Mouse (Mus musculus) cortical plate, adult 2 months (tissue): ENCODE results near the gene Irf8. TPM values are rescaled to one million over a fixed set of nuclear protein-coding genes. Genes with fewer than 3 reads are reported as not detected.

Experiments used
- H3K27ac ChIP-seq: fragments of 200-500 bp; 2 replicates; pipeline ENCODE4 v1.5.1; 2012; ENCODE audit warnings: low read length, control low read depth, inconsistent platforms; ENCODE audit not compliant: insufficient read depth
- H3K4me1 ChIP-seq: fragments of 200-500 bp; 2 replicates; pipeline ENCODE4 v1.6.1; 2011; ENCODE audit warnings: low read length; ENCODE audit not compliant: control insufficient read depth, insufficient read depth
- H3K4me3 ChIP-seq: fragments of 200-500 bp; 2 replicates; pipeline ENCODE4 v1.5.1; 2011; ENCODE audit warnings: mild to moderate bottlenecking, low read length, control low read depth; ENCODE audit not compliant: insufficient read depth
- CTCF ChIP-seq: fragments of 200-500 bp; IDR thresholded peaks from 2 replicates; pipeline ENCODE4 v1.5.1; 2011; ENCODE audit warnings: mild to moderate bottlenecking, control low read depth, low read length; ENCODE audit not compliant: insufficient read depth; ENCODE audit errors: extremely low read depth
- POLR2A ChIP-seq: fragments of 200-500 bp; IDR thresholded peaks from 2 replicates; pipeline ENCODE4 v1.6.1; 2011; ENCODE audit warnings: mild to moderate bottlenecking, low read length, control low read depth; ENCODE audit not compliant: insufficient read depth; ENCODE audit errors: extremely low read depth
- polyA plus RNA-seq: library from polyadenylated mRNA; depleted of rRNA; stranded (reverse); fragments of >200 nt; gene quantifications from 2 replicates; pipeline ENCODE4 v1.2.3, GENCODE M21; 2012

The Irf8 gene
- polyA plus RNA-seq, 1 experiment, result 4.8 TPM

DNA sequence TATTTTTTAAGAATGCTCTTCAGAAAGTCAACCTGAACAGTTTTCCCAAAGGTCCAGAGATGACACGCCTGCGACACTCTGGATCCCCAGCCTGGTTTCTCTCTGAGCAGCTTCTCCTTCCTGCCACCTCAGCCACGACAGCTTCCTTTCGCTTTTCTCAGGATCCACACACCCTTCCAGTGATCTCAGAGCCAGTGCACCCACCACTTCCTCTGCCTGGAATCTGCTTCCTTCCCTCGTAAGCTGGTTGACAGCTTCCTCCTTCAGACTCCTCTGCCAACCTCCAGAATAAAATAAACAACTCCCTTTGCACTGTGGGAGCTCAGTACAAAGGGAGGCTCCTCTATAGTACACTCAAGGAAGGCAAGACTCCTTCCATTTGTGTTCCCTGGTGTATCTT is 27.1 kb downstream of the Irf8 start:
- H3K4me1 ChIP-seq, result no peaks in the 10 kb centered on the region
- no peak overlapping the region for H3K4me3 ChIP-seq
- TF ChIP-seq POLR2A, result no peak
- no peak for TF ChIP-seq CTCF
- no peak overlapping the region for H3K27ac ChIP-seq

DNA sequence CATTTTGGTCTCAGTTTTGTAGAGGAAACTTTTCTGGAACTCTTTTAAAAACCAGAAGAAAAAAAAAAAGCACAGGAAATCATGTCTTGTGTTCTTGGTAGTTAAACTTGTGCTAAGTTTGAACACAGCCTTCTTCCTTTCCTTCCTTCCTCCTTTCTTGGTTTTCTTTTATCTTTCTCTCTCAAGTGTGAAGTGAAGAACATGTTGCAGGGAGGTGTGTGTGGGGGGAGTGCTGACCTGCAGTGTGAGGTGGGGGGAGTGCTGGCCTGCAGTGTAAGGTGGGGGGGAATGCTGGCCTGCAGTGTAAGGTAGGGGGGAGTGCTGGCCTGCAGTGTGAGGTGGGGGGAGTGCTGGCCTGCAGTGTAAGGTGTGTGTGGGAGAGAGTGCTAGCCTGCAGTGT is 28.5 kb downstream of the Irf8 start:
- TF ChIP-seq POLR2A, result no peak
- no peak for TF ChIP-seq CTCF
- H3K27ac ChIP-seq, result no peak overlapping the region
- no peak overlapping the region for H3K4me3 ChIP-seq
- no peaks in the 10 kb centered on the region for H3K4me1 ChIP-seq

- no peak overlapping the region for H3K27ac ChIP-seq
- no peak overlapping the region for H3K4me3 ChIP-seq
- H3K4me1 ChIP-seq, result no peaks in the 10 kb centered on the region
- TF ChIP-seq POLR2A, result no peak
- TF ChIP-seq CTCF, result no peak
Measured at GRCm38 (mm10) chr8:120766622-120767021, 30.5 kb downstream of the Irf8 start.

GRCm38 (mm10) chr8:120768454-120769218 is 32.5 kb downstream of the Irf8 start:
- no peak overlapping the region for H3K4me3 ChIP-seq
- no peak overlapping the region for H3K27ac ChIP-seq
- H3K4me1 ChIP-seq, result no peaks in the 10 kb centered on the region
- TF ChIP-seq POLR2A (no peak), CTCF (no peak)

GRCm38 (mm10) chr8:120777184-120777583 is 41.0 kb downstream of the Irf8 start:
- Histone ChIP-seq H3K4me3 (no peak overlapping the region), H3K27ac (no peak overlapping the region), H3K4me1 (no peaks in the 10 kb centered on the region)
- TF ChIP-seq CTCF, result no peak
- no peak for TF ChIP-seq POLR2A

GRCm38 (mm10) chr8:120777732-120778131 is 41.6 kb downstream of the Irf8 start:
- Histone ChIP-seq H3K27ac (no peak overlapping the region), H3K4me1 (no peaks in the 10 kb centered on the region), H3K4me3 (no peak overlapping the region)
- no peak for TF ChIP-seq CTCF
- no peak for TF ChIP-seq POLR2A

GRCm38 (mm10) chr8:120779106-120779505 is 42.9 kb downstream of the Irf8 start:
- TF ChIP-seq CTCF (no peak), POLR2A (no peak)
- H3K27ac ChIP-seq, result no peak overlapping the region
- H3K4me3 ChIP-seq, result no peak overlapping the region
- H3K4me1 ChIP-seq, result no peaks in the 10 kb centered on the region

- Histone ChIP-seq H3K27ac (no peak overlapping the region), H3K4me1 (no peaks in the 10 kb centered on the region), H3K4me3 (no peak overlapping the region)
- no peak for TF ChIP-seq CTCF
- TF ChIP-seq POLR2A, result no peak
Measured at GRCm38 (mm10) chr8:120783781-120784180, 47.6 kb downstream of the Irf8 start.

GRCm38 (mm10) chr8:120786753-120787152 is 50.6 kb downstream of the Irf8 start:
- TF ChIP-seq POLR2A (no peak), CTCF (no peak)
- no peaks in the 10 kb centered on the region for H3K4me1 ChIP-seq
- H3K4me3 ChIP-seq, result no peak overlapping the region
- no peak overlapping the region for H3K27ac ChIP-seq

DNA sequence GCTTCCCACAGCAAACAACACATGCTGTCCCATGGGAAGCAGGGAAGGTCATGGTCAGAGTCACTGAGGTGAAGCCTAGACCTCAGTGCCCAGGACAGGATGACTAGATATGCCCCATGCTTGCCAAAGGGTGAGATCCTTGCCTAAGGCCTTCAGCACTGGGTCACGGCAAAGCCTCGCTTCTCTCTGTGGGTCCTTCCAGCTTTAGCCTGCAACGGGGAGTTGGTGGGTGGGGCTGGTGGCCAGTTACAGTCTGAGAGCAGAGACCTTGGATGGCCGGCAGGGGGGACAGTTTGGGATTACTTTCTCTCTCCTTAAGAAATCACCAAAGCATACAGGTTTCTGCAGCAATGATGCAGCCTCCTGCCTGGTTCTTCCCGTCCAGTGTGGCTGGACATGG is 51.5 kb downstream of the Irf8 start:
- TF ChIP-seq POLR2A (no peak), CTCF (no peak)
- no peak overlapping the region for H3K4me3 ChIP-seq
- no peak overlapping the region for H3K27ac ChIP-seq
- H3K4me1 ChIP-seq, result no peaks in the 10 kb centered on the region

GRCm38 (mm10) chr8:120792710-120793109 is 56.6 kb downstream of the Irf8 start:
- TF ChIP-seq CTCF (no peak), POLR2A (no peak)
- no peak overlapping the region for H3K27ac ChIP-seq
- H3K4me1 ChIP-seq, result no peaks in the 10 kb centered on the region
- no peak overlapping the region for H3K4me3 ChIP-seq
